Mouse (Mus musculus): ENCODE measurements around the gene Actrt2. TPM values are rescaled to one million over a fixed set of nuclear protein-coding genes. Genes with fewer than 3 reads are reported as not detected.

Gene Actrt2
- not detected in 2 replicates for polyA plus RNA-seq (2015; fragmentation: Nextera tagmentation; extraction: Ambion mirVana)

- Histone ChIP-seq H3K4me1 (ENCODE audit: control insufficient read depth, low read depth, low read length) (no peaks in the 10 kb centered on the region), H3K27ac (ENCODE audit: low read length) (no peak within 1 kb of the TSS), H3K4me3 (ENCODE audit: low read depth, low read length) (no peak within 1 kb of the TSS), H3K9me3 (replicated peaks; ENCODE audit: control insufficient read depth, low read length) (no peaks in the 10 kb centered on the region), H3K9ac (ENCODE audit: low read depth, low read length) (no peak within 1 kb of the TSS), H3K36me3 (ENCODE audit: control insufficient read depth, insufficient read depth) (no peaks in the 10 kb centered on the region), H3K4me2 (ENCODE audit: low read depth, low read length) (no peak within 1 kb of the TSS), H3K27me3 (ENCODE audit: control insufficient read depth, insufficient read depth, low read depth, low read length) (no peaks in the 10 kb centered on the region)
- WGBS (ENCODE audit: insufficient replicate concordance) = 66% methylated on average over 2 of the region's 2 CpGs
- ATAC-seq (ENCODE audit: low read depth) = no peak
Observed at GRCm38 (mm10) chr4:154667767-154668166, at the start of gene Actrt2. Gene Actrt2 (minus strand): TSS chr4:154667867.

- Histone ChIP-seq H3K27ac (ENCODE audit: low read length) (no peak overlapping the region), H3K27me3 (ENCODE audit: control insufficient read depth, insufficient read depth, low read depth, low read length) (no peaks in the 10 kb centered on the region; the same call in 1 of the 2 replicates), H3K4me2 (ENCODE audit: low read depth, low read length) (no peak overlapping the region), H3K4me1 (ENCODE audit: control insufficient read depth, low read depth, low read length) (no peaks in the 10 kb centered on the region), H3K36me3 (ENCODE audit: control insufficient read depth, insufficient read depth) (no peaks in the 10 kb centered on the region), H3K9ac (ENCODE audit: low read depth, low read length) (no peak overlapping the region), H3K4me3 (ENCODE audit: low read depth, low read length) (no peak overlapping the region), H3K9me3 (replicated peaks; ENCODE audit: control insufficient read depth, low read length) (no peaks in the 10 kb centered on the region)
- no peak for ATAC-seq (ENCODE audit: low read depth)
- WGBS (ENCODE audit: insufficient replicate concordance) = 65% methylated on average over 21 of the region's 21 CpGs
Observed at GRCm38 (mm10) chr4:154709391-154710107, 41.9 kb upstream of the Actrt2 start.

GRCm38 (mm10) chr4:154708811-154709210, 41.1 kb upstream of the Actrt2 start:
- no peak overlapping the region for H3K4me2 ChIP-seq (ENCODE audit: low read depth, low read length)
- H3K9me3 ChIP-seq (replicated peaks; ENCODE audit: control insufficient read depth, low read length) = no peaks in the 10 kb centered on the region
- WGBS (ENCODE audit: insufficient replicate concordance) = 30% methylated on average over 2 of the region's 2 CpGs
- H3K4me1 ChIP-seq (ENCODE audit: control insufficient read depth, low read depth, low read length) = no peaks in the 10 kb centered on the region
- no peaks in the 10 kb centered on the region for H3K27me3 ChIP-seq (ENCODE audit: control insufficient read depth, insufficient read depth, low read depth, low read length)
- no peak overlapping the region for H3K9ac ChIP-seq (ENCODE audit: low read depth, low read length)
- no peak overlapping the region for H3K27ac ChIP-seq (ENCODE audit: low read length)
- no peak for ATAC-seq (ENCODE audit: low read depth)
- no peaks in the 10 kb centered on the region for H3K36me3 ChIP-seq (ENCODE audit: control insufficient read depth, insufficient read depth)
- H3K4me3 ChIP-seq (ENCODE audit: low read depth, low read length) = no peak overlapping the region

- Histone ChIP-seq H3K9me3 (replicated peaks; ENCODE audit: control insufficient read depth, low read length) (no peaks in the 10 kb centered on the region), H3K9ac (ENCODE audit: low read depth, low read length) (no peak overlapping the region), H3K27ac (ENCODE audit: low read length) (no peak overlapping the region), H3K4me3 (ENCODE audit: low read depth, low read length) (no peak overlapping the region), H3K4me1 (ENCODE audit: control insufficient read depth, low read depth, low read length) (no peaks in the 10 kb centered on the region), H3K4me2 (ENCODE audit: low read depth, low read length) (no peak overlapping the region), H3K36me3 (ENCODE audit: control insufficient read depth, insufficient read depth) (no peaks in the 10 kb centered on the region), H3K27me3 (ENCODE audit: control insufficient read depth, insufficient read depth, low read depth, low read length) (no peaks in the 10 kb centered on the region)
- ATAC-seq (ENCODE audit: low read depth) = no peak
- WGBS (ENCODE audit: insufficient replicate concordance) = 74% methylated on average over 11 of the region's 11 CpGs
Observed at GRCm38 (mm10) chr4:154708223-154708622, 40.6 kb upstream of the Actrt2 start.

- Histone ChIP-seq H3K9ac (ENCODE audit: low read depth, low read length) (no peak overlapping the region), H3K4me1 (ENCODE audit: control insufficient read depth, low read depth, low read length) (no peaks in the 10 kb centered on the region), H3K4me3 (ENCODE audit: low read depth, low read length) (no peak overlapping the region), H3K9me3 (replicated peaks; ENCODE audit: control insufficient read depth, low read length) (no peaks in the 10 kb centered on the region), H3K27me3 (ENCODE audit: control insufficient read depth, insufficient read depth, low read depth, low read length) (no peaks in the 10 kb centered on the region), H3K36me3 (ENCODE audit: control insufficient read depth, insufficient read depth) (no peaks in the 10 kb centered on the region), H3K27ac (ENCODE audit: low read length) (no peak overlapping the region), H3K4me2 (ENCODE audit: low read depth, low read length) (no peak overlapping the region)
- 66% methylated on average over 4 of the region's 4 CpGs for WGBS (ENCODE audit: insufficient replicate concordance)
- no peak for ATAC-seq (ENCODE audit: low read depth)
Observed at GRCm38 (mm10) chr4:154707521-154707920, 39.9 kb upstream of the Actrt2 start.

- WGBS (ENCODE audit: insufficient replicate concordance) = 23% methylated on average over 1 of the region's 1 CpGs
- no peaks in the 10 kb centered on the region for H3K4me1 ChIP-seq (ENCODE audit: control insufficient read depth, low read depth, low read length)
- H3K9me3 ChIP-seq (replicated peaks; ENCODE audit: control insufficient read depth, low read length) = no peaks in the 10 kb centered on the region
- no peaks in the 10 kb centered on the region for H3K27me3 ChIP-seq (ENCODE audit: control insufficient read depth, insufficient read depth, low read depth, low read length)
- H3K9ac ChIP-seq (ENCODE audit: low read depth, low read length) = no peak overlapping the region
- H3K4me3 ChIP-seq (ENCODE audit: low read depth, low read length) = no peak overlapping the region
- H3K27ac ChIP-seq (ENCODE audit: low read length) = no peak overlapping the region
- ATAC-seq (ENCODE audit: low read depth) = no peak
- no peaks in the 10 kb centered on the region for H3K36me3 ChIP-seq (ENCODE audit: control insufficient read depth, insufficient read depth)
- H3K4me2 ChIP-seq (ENCODE audit: low read depth, low read length) = no peak overlapping the region
Observed at GRCm38 (mm10) chr4:154706442-154706841, 38.8 kb upstream of the Actrt2 start.

- no peak for ATAC-seq (ENCODE audit: low read depth)
- H3K9ac ChIP-seq (ENCODE audit: low read depth, low read length) = no peak overlapping the region
- no peaks in the 10 kb centered on the region for H3K36me3 ChIP-seq (ENCODE audit: control insufficient read depth, insufficient read depth)
- 57% methylated on average over 4 of the region's 4 CpGs for WGBS (ENCODE audit: insufficient replicate concordance)
- H3K4me2 ChIP-seq (ENCODE audit: low read depth, low read length) = no peak overlapping the region
- no peak overlapping the region for H3K27ac ChIP-seq (ENCODE audit: low read length)
- H3K4me3 ChIP-seq (ENCODE audit: low read depth, low read length) = no peak overlapping the region
- H3K9me3 ChIP-seq (replicated peaks; ENCODE audit: control insufficient read depth, low read length) = no peaks in the 10 kb centered on the region
- H3K27me3 ChIP-seq (ENCODE audit: control insufficient read depth, insufficient read depth, low read depth, low read length) = no peaks in the 10 kb centered on the region
- no peaks in the 10 kb centered on the region for H3K4me1 ChIP-seq (ENCODE audit: control insufficient read depth, low read depth, low read length)
Observed at GRCm38 (mm10) chr4:154705681-154706080, 38.0 kb upstream of the Actrt2 start.

GRCm38 (mm10) chr4:154705056-154705455, 37.4 kb upstream of the Actrt2 start:
- no peaks in the 10 kb centered on the region for H3K36me3 ChIP-seq (ENCODE audit: control insufficient read depth, insufficient read depth)
- no peak overlapping the region for H3K9ac ChIP-seq (ENCODE audit: low read depth, low read length)
- H3K27me3 ChIP-seq (ENCODE audit: control insufficient read depth, insufficient read depth, low read depth, low read length) = no peaks in the 10 kb centered on the region
- no peak overlapping the region for H3K27ac ChIP-seq (ENCODE audit: low read length)
- 60% methylated on average over 6 of the region's 6 CpGs for WGBS (ENCODE audit: insufficient replicate concordance)
- H3K4me2 ChIP-seq (ENCODE audit: low read depth, low read length) = no peak overlapping the region
- no peak overlapping the region for H3K4me3 ChIP-seq (ENCODE audit: low read depth, low read length)
- no peaks in the 10 kb centered on the region for H3K4me1 ChIP-seq (ENCODE audit: control insufficient read depth, low read depth, low read length)
- no peaks in the 10 kb centered on the region for H3K9me3 ChIP-seq (replicated peaks; ENCODE audit: control insufficient read depth, low read length)
- no peak for ATAC-seq (ENCODE audit: low read depth)

GRCm38 (mm10) chr4:154704591-154704990, 36.9 kb upstream of the Actrt2 start:
- no peak overlapping the region for H3K4me3 ChIP-seq (ENCODE audit: low read depth, low read length)
- no peaks in the 10 kb centered on the region for H3K4me1 ChIP-seq (ENCODE audit: control insufficient read depth, low read depth, low read length)
- H3K9ac ChIP-seq (ENCODE audit: low read depth, low read length) = no peak overlapping the region
- no peak overlapping the region for H3K4me2 ChIP-seq (ENCODE audit: low read depth, low read length)
- 62% methylated on average over 7 of the region's 7 CpGs for WGBS (ENCODE audit: insufficient replicate concordance)
- H3K27me3 ChIP-seq (ENCODE audit: control insufficient read depth, insufficient read depth, low read depth, low read length) = no peaks in the 10 kb centered on the region
- H3K9me3 ChIP-seq (replicated peaks; ENCODE audit: control insufficient read depth, low read length) = no peaks in the 10 kb centered on the region
- H3K27ac ChIP-seq (ENCODE audit: low read length) = no peak overlapping the region
- ATAC-seq (ENCODE audit: low read depth) = no peak
- no peaks in the 10 kb centered on the region for H3K36me3 ChIP-seq (ENCODE audit: control insufficient read depth, insufficient read depth)
